Mouse (Mus musculus) liver, embryonic 15.5 days (tissue): ENCODE results near the gene Gm10135. TPM values are rescaled to one million over a fixed set of nuclear protein-coding genes. Genes with fewer than 3 reads are reported as not detected.

Experiments used
- ATAC-seq: fragments of 200-750 bp; cut with Nextera tagmentation; 2 replicates; pipeline ENCODE4 v1.8.0; 2017; ENCODE audit warnings: moderate number of reproducible peaks, mild to moderate bottlenecking, moderate library complexity; ENCODE audit not compliant: insufficient read depth
- H3K27ac ChIP-seq: fragments of 300-500 bp; sonication (generic); replicated peaks from 2 replicates; pipeline ENCODE4 v1.5.1; 2015; ENCODE audit warnings: mild to moderate bottlenecking, inconsistent platforms
- H3K27me3 ChIP-seq: fragments of 300-500 bp; sonication (generic); 2 replicates; pipeline ENCODE4 v1.6.1; 2015; ENCODE audit warnings: mild to moderate bottlenecking, inconsistent platforms
- H3K36me3 ChIP-seq: fragments of 300-500 bp; sonication (generic); replicated peaks from 2 replicates; pipeline ENCODE4 v1.6.1; 2015; ENCODE audit warnings: moderate library complexity, mild to moderate bottlenecking, inconsistent platforms
- H3K4me1 ChIP-seq: fragments of 300-500 bp; sonication (generic); replicated peaks from 2 replicates; pipeline ENCODE4 v1.6.1; 2015; ENCODE audit warnings: inconsistent platforms
- H3K4me2 ChIP-seq: fragments of 300-500 bp; sonication (generic); 2 replicates; pipeline ENCODE4 v1.6.1; 2015; ENCODE audit warnings: moderate library complexity, mild to moderate bottlenecking, inconsistent platforms
- H3K4me3 ChIP-seq: fragments of 300-500 bp; sonication (generic); replicated peaks from 2 replicates; pipeline ENCODE4 v1.5.1; 2015; ENCODE audit warnings: mild to moderate bottlenecking, inconsistent platforms
- H3K9ac ChIP-seq: fragments of 300-500 bp; sonication (generic); 2 replicates; pipeline ENCODE4 v1.6.1; 2015; ENCODE audit warnings: moderate library complexity, mild to moderate bottlenecking, inconsistent platforms
- H3K9me3 ChIP-seq: fragments of 300-500 bp; sonication (generic); replicated peaks from 2 replicates; pipeline ENCODE4 v1.6.1; 2016; ENCODE audit warnings: inconsistent platforms
- WGBS: fragments of 180-500 bp; shearing (Covaris S2); methylation state at CpG from one replicate; pipeline ENCODE4 v1.1.7; 2015; ENCODE audit warnings: mixed read lengths; ENCODE audit not compliant: insufficient replicate concordance; 5-methylcytosine and 5-hydroxymethylcytosine counted together
- polyA plus RNA-seq: library from polyadenylated mRNA; unstranded; fragments of >200 nt; fragmentation: Nextera tagmentation; extraction: Ambion mirVana; gene quantifications from 2 replicates; pipeline ENCODE4 v1.2.1, GENCODE M21; 2015

The Gm10135 gene
- polyA plus RNA-seq, 1 experiment from 2014 or later = not detected

GRCm38 (mm10) chr5:72995379-72995778, 20.9 kb upstream of the Gm10135 start:
- H3K4me3 ChIP-seq = no peak overlapping the region
- H3K36me3 ChIP-seq = no peaks in the 10 kb centered on the region
- H3K27me3 ChIP-seq = no peaks in the 10 kb centered on the region
- H3K9ac ChIP-seq = no peak overlapping the region
- H3K4me2 ChIP-seq = no peak overlapping the region
- no peak overlapping the region for H3K27ac ChIP-seq
- H3K4me1 ChIP-seq = no peaks in the 10 kb centered on the region
- no peak for ATAC-seq
- H3K9me3 ChIP-seq = no peaks in the 10 kb centered on the region
- 51% methylated on average over 10 of the region's 10 CpGs for WGBS

DNA sequence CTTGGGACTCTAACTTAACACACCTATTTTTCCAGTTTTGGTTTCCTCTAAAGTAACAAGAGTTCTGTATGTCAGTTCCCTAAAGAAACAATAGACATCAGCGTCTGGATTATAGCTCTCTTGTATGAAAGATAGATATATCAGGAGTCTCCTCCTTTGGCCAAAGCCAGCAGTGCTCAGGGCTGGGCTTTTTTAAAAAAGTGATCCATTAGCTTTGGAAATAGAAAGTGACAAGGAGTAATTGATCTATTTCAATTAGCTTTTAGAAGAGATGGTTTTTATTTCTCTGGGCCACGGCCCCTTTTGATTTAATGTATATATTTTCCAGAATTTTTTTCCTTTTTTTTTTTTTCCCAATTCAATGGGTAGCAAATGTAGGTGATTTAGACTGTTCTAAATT, 20.4 kb upstream of the Gm10135 start:
- no peak overlapping the region for H3K4me3 ChIP-seq
- no peak overlapping the region for H3K27ac ChIP-seq
- H3K27me3 ChIP-seq = no peaks in the 10 kb centered on the region
- no peaks in the 10 kb centered on the region for H3K9me3 ChIP-seq
- no peaks in the 10 kb centered on the region for H3K4me1 ChIP-seq
- no peak overlapping the region for H3K4me2 ChIP-seq
- ATAC-seq = no peak
- H3K36me3 ChIP-seq = no peaks in the 10 kb centered on the region
- H3K9ac ChIP-seq = no peak overlapping the region
- 57% methylated on average over 2 of the region's 2 CpGs for WGBS

- H3K9me3 ChIP-seq = no peaks in the 10 kb centered on the region
- no peak for ATAC-seq
- 66% methylated on average over 8 of the region's 8 CpGs for WGBS
- H3K27me3 ChIP-seq = no peaks in the 10 kb centered on the region
- no peak overlapping the region for H3K4me2 ChIP-seq
- H3K4me3 ChIP-seq = no peak overlapping the region
- no peak overlapping the region for H3K27ac ChIP-seq
- H3K4me1 ChIP-seq = no peaks in the 10 kb centered on the region
- H3K36me3 ChIP-seq = no peaks in the 10 kb centered on the region
- no peak overlapping the region for H3K9ac ChIP-seq
Observed at GRCm38 (mm10) chr5:72994424-72994823, 19.9 kb upstream of the Gm10135 start.

- Histone ChIP-seq H3K27ac (no peak overlapping the region), H3K27me3 (no peaks in the 10 kb centered on the region), H3K9ac (no peak overlapping the region), H3K36me3 (no peaks in the 10 kb centered on the region), H3K4me1 (no peaks in the 10 kb centered on the region), H3K9me3 (no peaks in the 10 kb centered on the region), H3K4me2 (no peak overlapping the region), H3K4me3 (no peak overlapping the region)
- 38% methylated on average over 1 of the region's 1 CpGs for WGBS
- no peak for ATAC-seq
Observed at GRCm38 (mm10) chr5:72992474-72992873, 18.0 kb upstream of the Gm10135 start.

- no peak overlapping the region for H3K4me3 ChIP-seq
- ATAC-seq = no peak
- H3K36me3 ChIP-seq = no peaks in the 10 kb centered on the region
- H3K9me3 ChIP-seq = no peaks in the 10 kb centered on the region
- H3K4me1 ChIP-seq = no peaks in the 10 kb centered on the region
- no peak overlapping the region for H3K27ac ChIP-seq
- H3K27me3 ChIP-seq = no peaks in the 10 kb centered on the region
- no peak overlapping the region for H3K9ac ChIP-seq
- no peak overlapping the region for H3K4me2 ChIP-seq
- 67% methylated on average over 8 of the region's 8 CpGs for WGBS
Observed at GRCm38 (mm10) chr5:72989756-72990155, 15.3 kb upstream of the Gm10135 start.

GRCm38 (mm10) chr5:72987786-72988185, 13.3 kb upstream of the Gm10135 start:
- 71% methylated on average over 7 of the region's 7 CpGs for WGBS
- no peak for ATAC-seq
- Histone ChIP-seq H3K4me2 (no peak overlapping the region), H3K4me3 (no peak overlapping the region), H3K4me1 (no peaks in the 10 kb centered on the region), H3K9ac (no peak overlapping the region), H3K27me3 (no peaks in the 10 kb centered on the region), H3K36me3 (no peaks in the 10 kb centered on the region), H3K9me3 (no peaks in the 10 kb centered on the region), H3K27ac (no peak overlapping the region)

GRCm38 (mm10) chr5:72984091-72984490, 9.6 kb upstream of the Gm10135 start:
- Histone ChIP-seq H3K27ac (no peak overlapping the region), H3K9me3 (no peaks in the 10 kb centered on the region), H3K9ac (no peak overlapping the region), H3K27me3 (no peaks in the 10 kb centered on the region), H3K4me1 (no peaks in the 10 kb centered on the region), H3K4me2 (no peak overlapping the region), H3K4me3 (no peak overlapping the region), H3K36me3 (no peaks in the 10 kb centered on the region)
- WGBS = 2% methylated on average over 2 of the region's 2 CpGs
- no peak for ATAC-seq

DNA sequence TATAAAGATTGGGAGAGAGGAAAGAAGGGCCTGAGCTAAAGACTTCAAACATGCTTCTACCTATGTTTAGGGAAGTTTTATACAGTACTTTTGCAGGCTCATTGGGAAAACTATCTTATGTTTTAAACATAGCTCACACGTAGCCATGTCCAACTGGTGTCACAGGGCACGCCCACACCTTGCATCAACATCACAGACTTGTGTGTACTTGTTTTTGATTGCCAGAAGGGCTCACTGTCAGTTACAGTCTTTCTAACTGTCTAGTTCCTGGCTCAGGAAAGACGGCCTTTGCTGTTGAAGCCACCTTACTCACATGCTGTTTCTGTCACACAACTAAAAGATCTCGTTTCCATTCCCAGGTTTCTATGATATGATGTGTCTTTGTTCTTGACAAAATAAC, 2.0 kb upstream of the Gm10135 start:
- ATAC-seq = no peak
- H3K9ac ChIP-seq = no peak overlapping the region

GRCm38 (mm10) chr5:72975996-72976395, 1.5 kb upstream of the Gm10135 start:
- H3K9ac ChIP-seq = no peak overlapping the region
- WGBS = 72% methylated on average over 6 of the region's 6 CpGs
- no peak for ATAC-seq

More for the DNA sequence above, 2.0 kb upstream of the Gm10135 start:
- H3K27me3 ChIP-seq = no peaks in the 10 kb centered on the region
- no peak overlapping the region for H3K4me3 ChIP-seq
- no peak overlapping the region for H3K4me2 ChIP-seq
- no peak overlapping the region for H3K27ac ChIP-seq
- 68% methylated on average over 4 of the region's 4 CpGs for WGBS
- peaks cover 9% of the 10 kb centered on the region; the same call in 1 of the 2 replicates for H3K36me3 ChIP-seq
- no peaks in the 10 kb centered on the region for H3K9me3 ChIP-seq
- no peaks in the 10 kb centered on the region for H3K4me1 ChIP-seq

GRCm38 (mm10) chr5:72972934-72973333, 1.6 kb downstream of the Gm10135 start:
- Histone ChIP-seq H3K36me3 (peaks cover 9% of the 10 kb centered on the region; the same call in 1 of the 2 replicates), H3K4me2 (no peak overlapping the region), H3K27ac (no peak overlapping the region), H3K9ac (no peak overlapping the region), H3K27me3 (no peaks in the 10 kb centered on the region), H3K4me3 (no peak overlapping the region), H3K9me3 (no peaks in the 10 kb centered on the region), H3K4me1 (no peaks in the 10 kb centered on the region)
- WGBS = 71% methylated on average over 5 of the region's 5 CpGs
- ATAC-seq = no peak

More at GRCm38 (mm10) chr5:72975996-72976395, 1.5 kb upstream of the Gm10135 start:
- Histone ChIP-seq H3K27me3 (no peaks in the 10 kb centered on the region), H3K36me3 (peaks cover 9% of the 10 kb centered on the region; the same call in 1 of the 2 replicates), H3K9me3 (no peaks in the 10 kb centered on the region), H3K4me2 (no peak overlapping the region), H3K4me1 (no peaks in the 10 kb centered on the region), H3K27ac (no peak overlapping the region), H3K4me3 (no peak overlapping the region)

DNA sequence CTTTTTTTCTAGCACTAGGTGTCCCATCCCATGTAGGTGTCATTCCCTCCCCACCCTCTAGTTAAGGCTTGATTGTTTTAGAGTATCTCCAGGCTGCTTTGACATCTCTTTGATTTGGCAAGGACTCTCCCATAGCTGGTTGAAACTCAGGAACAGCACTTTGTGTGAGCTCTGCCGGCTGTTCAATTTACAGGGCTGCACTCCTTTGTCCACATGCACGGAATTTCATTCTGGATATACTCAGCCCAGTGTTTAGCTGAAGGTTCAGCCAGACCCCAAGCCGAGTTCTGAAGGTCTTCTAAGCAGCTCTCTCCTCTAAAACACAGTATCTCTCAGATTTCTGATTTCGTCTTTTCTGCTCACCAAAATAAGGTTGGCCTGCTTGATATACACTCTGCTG, 2.1 kb downstream of the Gm10135 start:
- no peak overlapping the region for H3K4me3 ChIP-seq
- ATAC-seq = no peak
- no peaks in the 10 kb centered on the region for H3K27me3 ChIP-seq
- H3K36me3 ChIP-seq = peaks cover 9% of the 10 kb centered on the region; the same call in 1 of the 2 replicates
- H3K4me2 ChIP-seq = no peak overlapping the region
- no peaks in the 10 kb centered on the region for H3K4me1 ChIP-seq
- WGBS = 62% methylated on average over 4 of the region's 4 CpGs
- H3K9ac ChIP-seq = no peak overlapping the region
- no peak overlapping the region for H3K27ac ChIP-seq
- no peaks in the 10 kb centered on the region for H3K9me3 ChIP-seq

GRCm38 (mm10) chr5:72965706-72966105, 8.8 kb downstream of the Gm10135 start:
- Histone ChIP-seq H3K4me3 (no peak overlapping the region), H3K4me1 (no peaks in the 10 kb centered on the region), H3K4me2 (no peak overlapping the region), H3K36me3 (peaks cover 4% of the 10 kb centered on the region; the same call in 1 of the 2 replicates), H3K27ac (no peak overlapping the region), H3K27me3 (no peaks in the 10 kb centered on the region), H3K9ac (no peak overlapping the region), H3K9me3 (no peaks in the 10 kb centered on the region)
- no peak for ATAC-seq
- WGBS = 54% methylated on average over 3 of the region's 3 CpGs
